Mouse (Mus musculus): ENCODE results near the gene Thsd4. TPM values are rescaled to one million over a fixed set of nuclear protein-coding genes. Genes with fewer than 3 reads are reported as not detected.

The Thsd4 gene
- 24.5 and 27.8 TPM in 2 replicates for polyA plus RNA-seq (2015; fragmentation: Nextera tagmentation; extraction: Ambion mirVana)

- Histone ChIP-seq H3K27ac (ENCODE audit: low read length) (peak within 1 kb of the TSS; percentile 40; the same call in 1 of the 2 replicates), H3K27me3 (ENCODE audit: insufficient read depth, low read length) (no peaks in the 10 kb centered on the region; the same call in 1 of the 2 replicates), H3K4me2 (replicated peaks; ENCODE audit: low read depth, low read length) (peak within 1 kb of the TSS; percentile 71), H3K9ac (replicated peaks; ENCODE audit: low read length) (peak within 1 kb of the TSS; percentile 81), H3K4me1 (ENCODE audit: insufficient read depth, low read length) (peaks cover 59% of the 10 kb centered on the region), H3K36me3 (ENCODE audit: insufficient read depth, low read length) (no peaks in the 10 kb centered on the region), H3K9me3 (ENCODE audit: low read length) (no peaks in the 10 kb centered on the region), H3K4me3 (ENCODE audit: low read length) (peak within 1 kb of the TSS; percentile 66)
- peak; percentile 80 for ATAC-seq (ENCODE audit: low FRiP score, low TSS enrichment)
- 0% methylated on average over 51 of the region's 51 CpGs for WGBS
Observed at GRCm38 (mm10) chr9:60521806-60522264, at the start of gene Thsd4. Gene Thsd4 (minus strand): TSS chr9:60522046.

- Histone ChIP-seq H3K9ac (replicated peaks; ENCODE audit: low read length) (no peak overlapping the region), H3K4me2 (replicated peaks; ENCODE audit: low read depth, low read length) (no peak overlapping the region), H3K4me1 (ENCODE audit: insufficient read depth, low read length) (no peaks in the 10 kb centered on the region), H3K36me3 (ENCODE audit: insufficient read depth, low read length) (no peaks in the 10 kb centered on the region), H3K27ac (ENCODE audit: low read length) (no peak overlapping the region), H3K4me3 (ENCODE audit: low read length) (no peak overlapping the region), H3K9me3 (ENCODE audit: low read length) (no peaks in the 10 kb centered on the region), H3K27me3 (ENCODE audit: insufficient read depth, low read length) (no peaks in the 10 kb centered on the region)
- WGBS: 88% methylated on average over 4 of the region's 4 CpGs
- no peak for ATAC-seq (ENCODE audit: low FRiP score, low TSS enrichment)
Observed at GRCm38 (mm10) chr9:60571041-60571440, 49.2 kb upstream of the Thsd4 start.

- H3K4me2 ChIP-seq (replicated peaks; ENCODE audit: low read depth, low read length): no peak overlapping the region
- ATAC-seq (ENCODE audit: low FRiP score, low TSS enrichment): no peak
- H3K9ac ChIP-seq (replicated peaks; ENCODE audit: low read length): no peak overlapping the region
- no peaks in the 10 kb centered on the region for H3K36me3 ChIP-seq (ENCODE audit: insufficient read depth, low read length)
- 80% methylated on average over 2 of the region's 2 CpGs for WGBS
- H3K27me3 ChIP-seq (ENCODE audit: insufficient read depth, low read length): no peaks in the 10 kb centered on the region
- no peaks in the 10 kb centered on the region for H3K9me3 ChIP-seq (ENCODE audit: low read length)
- 0 out of 2 replicates have a peak, but pooled peaks cover under 1% of the 10 kb centered on the region for H3K4me1 ChIP-seq (ENCODE audit: insufficient read depth, low read length)
- no peak overlapping the region for H3K4me3 ChIP-seq (ENCODE audit: low read length)
- H3K27ac ChIP-seq (ENCODE audit: low read length): no peak overlapping the region
Observed at GRCm38 (mm10) chr9:60569366-60569765, 47.5 kb upstream of the Thsd4 start.

GRCm38 (mm10) chr9:60563809-60564208, 42.0 kb upstream of the Thsd4 start:
- Histone ChIP-seq H3K9me3 (ENCODE audit: low read length) (no peaks in the 10 kb centered on the region), H3K9ac (replicated peaks; ENCODE audit: low read length) (no peak overlapping the region), H3K4me1 (ENCODE audit: insufficient read depth, low read length) (peaks cover 42% of the 10 kb centered on the region), H3K27ac (ENCODE audit: low read length) (peak overlapping the region; percentile 95), H3K27me3 (ENCODE audit: insufficient read depth, low read length) (no peaks in the 10 kb centered on the region), H3K4me3 (ENCODE audit: low read length) (no peak overlapping the region), H3K4me2 (replicated peaks; ENCODE audit: low read depth, low read length) (no peak overlapping the region), H3K36me3 (ENCODE audit: insufficient read depth, low read length) (no peaks in the 10 kb centered on the region)
- WGBS: 76% methylated on average over 7 of the region's 7 CpGs
- ATAC-seq (ENCODE audit: low FRiP score, low TSS enrichment): no peak

- WGBS: 5% methylated on average over 20 of the region's 20 CpGs
- Histone ChIP-seq H3K27ac (ENCODE audit: low read length) (peak overlapping the region; percentile 95), H3K9me3 (ENCODE audit: low read length) (no peaks in the 10 kb centered on the region), H3K27me3 (ENCODE audit: insufficient read depth, low read length) (no peaks in the 10 kb centered on the region), H3K36me3 (ENCODE audit: insufficient read depth, low read length) (no peaks in the 10 kb centered on the region), H3K9ac (replicated peaks; ENCODE audit: low read length) (peak overlapping the region; percentile 47), H3K4me1 (ENCODE audit: insufficient read depth, low read length) (peaks cover 42% of the 10 kb centered on the region), H3K4me3 (ENCODE audit: low read length) (peak overlapping the region; percentile 38), H3K4me2 (replicated peaks; ENCODE audit: low read depth, low read length) (peak overlapping the region; percentile 59)
- ATAC-seq (ENCODE audit: low FRiP score, low TSS enrichment): peak; percentile 88
Observed at GRCm38 (mm10) chr9:60562443-60563371, 40.9 kb upstream of the Thsd4 start.

- H3K4me2 ChIP-seq (replicated peaks; ENCODE audit: low read depth, low read length): peak overlapping the region; percentile 59
- peaks cover 42% of the 10 kb centered on the region for H3K4me1 ChIP-seq (ENCODE audit: insufficient read depth, low read length)
- H3K27ac ChIP-seq (ENCODE audit: low read length): peak overlapping the region; percentile 95
- 24% methylated on average over 9 of the region's 9 CpGs for WGBS
- H3K4me3 ChIP-seq (ENCODE audit: low read length): peak overlapping the region; percentile 38
- no peaks in the 10 kb centered on the region for H3K9me3 ChIP-seq (ENCODE audit: low read length)
- no peak; the same call in 1 of the 2 replicates for ATAC-seq (ENCODE audit: low FRiP score, low TSS enrichment)
- peak overlapping the region; percentile 33; the same call in 1 of the 2 replicates for H3K9ac ChIP-seq (replicated peaks; ENCODE audit: low read length)
- H3K27me3 ChIP-seq (ENCODE audit: insufficient read depth, low read length): no peaks in the 10 kb centered on the region
- H3K36me3 ChIP-seq (ENCODE audit: insufficient read depth, low read length): no peaks in the 10 kb centered on the region
Observed at GRCm38 (mm10) chr9:60561641-60562289, 39.9 kb upstream of the Thsd4 start.

- Histone ChIP-seq H3K4me3 (ENCODE audit: low read length) (no peak overlapping the region), H3K27ac (ENCODE audit: low read length) (no peak overlapping the region), H3K4me2 (replicated peaks; ENCODE audit: low read depth, low read length) (no peak overlapping the region), H3K27me3 (ENCODE audit: insufficient read depth, low read length) (no peaks in the 10 kb centered on the region), H3K9ac (replicated peaks; ENCODE audit: low read length) (no peak overlapping the region), H3K4me1 (ENCODE audit: insufficient read depth, low read length) (peaks cover 33% of the 10 kb centered on the region), H3K9me3 (ENCODE audit: low read length) (no peaks in the 10 kb centered on the region), H3K36me3 (ENCODE audit: insufficient read depth, low read length) (no peaks in the 10 kb centered on the region)
- ATAC-seq (ENCODE audit: low FRiP score, low TSS enrichment): no peak
- WGBS: 80% methylated on average over 3 of the region's 3 CpGs
Observed at GRCm38 (mm10) chr9:60558507-60558906, 36.7 kb upstream of the Thsd4 start.

- no peak for ATAC-seq (ENCODE audit: low FRiP score, low TSS enrichment)
- 94% methylated on average over 4 of the region's 4 CpGs for WGBS
- H3K4me3 ChIP-seq (ENCODE audit: low read length): no peak overlapping the region
- no peak overlapping the region for H3K9ac ChIP-seq (replicated peaks; ENCODE audit: low read length)
- H3K27ac ChIP-seq (ENCODE audit: low read length): no peak overlapping the region
- no peaks in the 10 kb centered on the region for H3K9me3 ChIP-seq (ENCODE audit: low read length)
- no peaks in the 10 kb centered on the region for H3K36me3 ChIP-seq (ENCODE audit: insufficient read depth, low read length)
- no peak overlapping the region for H3K4me2 ChIP-seq (replicated peaks; ENCODE audit: low read depth, low read length)
- no peaks in the 10 kb centered on the region for H3K27me3 ChIP-seq (ENCODE audit: insufficient read depth, low read length)
- no peaks in the 10 kb centered on the region for H3K4me1 ChIP-seq (ENCODE audit: insufficient read depth, low read length)
Observed at GRCm38 (mm10) chr9:60551238-60551637, 29.4 kb upstream of the Thsd4 start.

- no peak overlapping the region for H3K27ac ChIP-seq (ENCODE audit: low read length)
- H3K4me1 ChIP-seq (ENCODE audit: insufficient read depth, low read length): no peaks in the 10 kb centered on the region
- ATAC-seq (ENCODE audit: low FRiP score, low TSS enrichment): peak; percentile 51
- H3K9ac ChIP-seq (replicated peaks; ENCODE audit: low read length): no peak overlapping the region
- H3K9me3 ChIP-seq (ENCODE audit: low read length): no peaks in the 10 kb centered on the region
- 27% methylated on average over 4 of the region's 4 CpGs for WGBS
- no peaks in the 10 kb centered on the region for H3K36me3 ChIP-seq (ENCODE audit: insufficient read depth, low read length)
- no peak overlapping the region for H3K4me2 ChIP-seq (replicated peaks; ENCODE audit: low read depth, low read length)
- no peak overlapping the region for H3K4me3 ChIP-seq (ENCODE audit: low read length)
- no peaks in the 10 kb centered on the region for H3K27me3 ChIP-seq (ENCODE audit: insufficient read depth, low read length)
Observed at GRCm38 (mm10) chr9:60548182-60548581, 26.3 kb upstream of the Thsd4 start.

Data from kidney, embryonic 16.5 days (tissue).